Mouse (Mus musculus): ENCODE measurements at regions not wholly inside any gene's neighbourhood (a gene's known extent, or its start where the extent isn't known, plus 50 kb on each side); places are given as distances from the start of the nearest gene placed in this dataset.

- ATAC-seq (replicated peaks; ENCODE audit: low FRiP score, poor library complexity, severe bottlenecking) = no peak
Observed at GRCm38 (mm10) chr17:27364899-27365298, 156.3 kb downstream of the Grm4 start.

- ATAC-seq (replicated peaks; ENCODE audit: low FRiP score, poor library complexity, severe bottlenecking) = no peak
Observed at GRCm38 (mm10) chr17:27364338-27364737, 156.9 kb downstream of the Grm4 start.

- no peak for ATAC-seq (replicated peaks; ENCODE audit: low FRiP score, poor library complexity, severe bottlenecking)
Observed at GRCm38 (mm10) chr17:27363911-27364310, 157.3 kb downstream of the Grm4 start.

DNA sequence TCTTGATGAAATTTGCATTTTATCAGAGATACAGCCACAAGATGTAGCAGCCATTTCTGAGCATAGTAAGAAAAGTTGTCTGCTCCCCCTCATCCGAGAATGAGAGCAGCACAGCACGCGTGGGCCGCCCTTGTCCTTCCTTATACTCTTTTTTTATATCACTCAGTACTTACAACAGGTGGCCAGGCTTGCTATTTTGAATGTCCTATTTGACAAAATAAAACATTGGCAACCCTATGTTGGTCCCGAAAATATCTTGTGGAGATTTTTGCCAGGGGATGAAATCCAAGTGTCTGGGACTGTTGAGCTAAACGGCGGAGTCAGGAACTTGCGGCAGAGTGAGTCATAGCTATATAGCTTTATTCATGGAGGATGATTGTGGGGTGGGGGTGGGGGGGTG lies 158.0 kb upstream of the Lemd2 start:
- ATAC-seq (replicated peaks; ENCODE audit: low FRiP score, poor library complexity, severe bottlenecking) = no peak

DNA sequence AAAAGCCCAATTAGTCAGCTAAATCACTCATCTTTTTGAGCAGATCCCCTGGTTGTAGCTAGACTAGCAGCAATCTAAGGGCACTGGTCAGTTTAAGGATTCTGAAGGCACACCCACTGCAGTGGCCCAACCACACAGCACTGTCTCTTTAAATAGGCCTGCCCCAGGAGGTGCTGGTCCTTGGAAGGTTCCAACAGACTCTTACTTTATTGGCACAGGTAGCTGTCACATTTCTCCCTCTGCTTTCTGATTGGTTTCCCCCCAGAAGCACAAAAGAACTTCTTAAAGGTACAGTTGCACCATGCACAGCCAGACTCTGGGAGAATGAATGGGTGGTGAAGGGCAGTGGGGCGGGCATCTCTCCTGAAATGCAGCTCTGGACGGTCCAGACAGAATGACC lies 157.1 kb upstream of the Lemd2 start:
- ATAC-seq (replicated peaks; ENCODE audit: low FRiP score, poor library complexity, severe bottlenecking) = no peak

GRCm38 (mm10) chr17:27356862-27357261 lies 152.6 kb upstream of the Lemd2 start:
- ATAC-seq (replicated peaks; ENCODE audit: low FRiP score, poor library complexity, severe bottlenecking) = no peak

DNA sequence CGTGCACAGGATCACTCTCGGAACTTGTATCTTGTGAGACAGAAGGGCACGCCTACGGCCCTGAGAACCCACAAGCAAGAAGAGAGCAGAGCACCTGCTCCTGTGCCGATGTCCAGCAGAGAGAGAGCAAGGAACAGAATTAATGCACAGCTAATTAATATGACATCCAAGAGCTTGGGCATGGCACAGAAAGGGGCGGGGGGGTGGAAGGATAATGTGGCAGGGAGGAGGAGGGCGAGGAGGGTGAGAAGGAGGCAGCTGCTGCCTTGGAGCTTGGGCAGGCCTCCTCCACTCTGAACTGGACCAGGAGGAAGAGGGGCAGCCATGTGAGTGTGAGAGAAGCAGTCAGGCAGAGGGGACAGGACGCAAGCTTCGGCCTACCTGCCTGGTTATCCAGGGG lies 151.4 kb upstream of the Lemd2 start:
- no peak for ATAC-seq (replicated peaks; ENCODE audit: low FRiP score, poor library complexity, severe bottlenecking)

DNA sequence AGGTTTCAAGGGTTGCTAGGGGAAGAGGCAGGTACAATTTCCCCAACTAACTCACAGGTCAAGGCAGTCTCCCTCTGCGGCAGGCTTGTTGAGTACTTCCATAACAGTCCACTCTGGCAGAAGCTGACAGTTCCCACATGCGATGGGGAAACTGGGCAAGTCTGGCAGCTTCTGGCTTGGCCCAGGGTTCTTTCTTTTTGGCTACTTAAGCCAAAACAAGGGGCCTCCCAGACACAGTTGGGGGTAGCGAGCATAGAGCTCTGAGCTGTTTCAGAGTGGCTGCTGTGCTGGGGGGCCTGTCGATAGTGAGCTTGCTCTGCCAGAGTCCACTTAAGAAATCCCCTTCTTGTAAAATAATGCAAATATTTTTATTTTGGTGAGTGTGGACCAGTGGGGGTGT lies 150.8 kb upstream of the Lemd2 start:
- ATAC-seq (replicated peaks; ENCODE audit: low FRiP score, poor library complexity, severe bottlenecking) = no peak

DNA sequence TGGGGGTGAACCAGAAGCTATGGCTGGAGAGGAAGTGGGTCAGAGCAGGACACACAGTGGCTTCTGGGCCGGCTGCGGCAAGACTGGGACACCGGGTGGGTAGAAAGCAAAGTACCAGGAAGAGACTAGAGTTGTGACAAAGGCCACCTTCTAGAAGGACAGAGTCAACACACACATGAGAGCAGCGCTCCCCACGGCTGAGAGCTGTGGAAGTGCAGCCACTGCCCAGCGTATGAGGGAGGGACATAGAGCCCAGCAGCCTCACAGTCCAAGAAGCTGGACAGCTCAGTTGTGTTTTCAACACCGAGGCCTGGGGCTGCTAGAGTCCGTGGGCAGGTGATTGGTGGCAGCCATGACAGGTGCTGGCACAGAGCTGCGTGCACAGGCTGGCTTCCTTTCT lies 145.6 kb upstream of the Lemd2 start:
- ATAC-seq (replicated peaks; ENCODE audit: low FRiP score, poor library complexity, severe bottlenecking) = no peak

DNA sequence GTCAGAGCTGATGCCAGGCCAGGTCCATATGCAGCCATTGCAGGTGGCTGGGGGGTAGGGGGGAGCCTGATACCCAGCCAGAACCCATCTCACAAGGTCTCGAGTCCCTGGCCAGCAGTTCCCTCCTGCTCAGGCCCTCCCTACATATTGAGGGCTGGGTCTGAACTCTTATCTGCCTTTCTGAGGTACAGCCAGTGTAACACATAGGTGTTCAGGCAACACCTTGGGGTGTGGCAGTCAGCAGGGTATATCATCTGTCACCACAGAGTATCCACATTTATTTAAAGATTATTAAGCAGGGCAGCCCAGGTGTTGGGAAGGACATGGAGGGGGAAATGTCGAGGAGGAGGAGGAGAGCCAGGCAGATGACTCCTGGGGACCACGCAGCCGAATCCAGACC lies 145.2 kb upstream of the Lemd2 start:
- ATAC-seq (replicated peaks; ENCODE audit: low FRiP score, poor library complexity, severe bottlenecking) = no peak

GRCm38 (mm10) chr17:27341952-27342890 lies 138.0 kb upstream of the Lemd2 start:
- no peak for ATAC-seq (replicated peaks; ENCODE audit: low FRiP score, poor library complexity, severe bottlenecking)

GRCm38 (mm10) chr17:27339823-27340222 lies 135.6 kb upstream of the Lemd2 start:
- ATAC-seq (replicated peaks; ENCODE audit: low FRiP score, poor library complexity, severe bottlenecking) = no peak

GRCm38 (mm10) chr17:27339261-27339660 lies 135.0 kb upstream of the Lemd2 start:
- no peak for ATAC-seq (replicated peaks; ENCODE audit: low FRiP score, poor library complexity, severe bottlenecking)

- ATAC-seq (replicated peaks; ENCODE audit: low FRiP score, poor library complexity, severe bottlenecking) = no peak
Observed at GRCm38 (mm10) chr17:27335621-27336020, 131.4 kb upstream of the Lemd2 start.

DNA sequence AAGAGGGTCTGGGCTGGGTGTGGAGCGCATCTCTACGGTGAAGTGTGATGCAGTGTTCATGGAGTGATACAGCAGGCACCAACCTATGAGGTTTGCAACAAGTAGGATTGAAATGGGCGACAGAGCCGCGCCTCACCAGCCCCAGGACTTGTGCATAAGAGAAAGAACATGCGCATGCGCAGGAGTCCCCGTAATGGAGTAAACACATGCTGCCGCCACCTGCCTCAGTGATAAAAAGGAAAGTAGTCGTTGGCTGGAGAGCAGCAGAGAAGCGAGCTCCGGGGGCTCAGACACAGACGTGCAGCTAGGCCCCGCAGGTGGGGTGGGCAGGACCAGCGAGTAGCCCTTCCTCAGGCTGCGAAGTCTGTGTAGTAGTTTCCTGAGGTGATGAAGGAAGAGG lies 129.3 kb upstream of the Lemd2 start:
- no peak for ATAC-seq (replicated peaks; ENCODE audit: low FRiP score, poor library complexity, severe bottlenecking)

DNA sequence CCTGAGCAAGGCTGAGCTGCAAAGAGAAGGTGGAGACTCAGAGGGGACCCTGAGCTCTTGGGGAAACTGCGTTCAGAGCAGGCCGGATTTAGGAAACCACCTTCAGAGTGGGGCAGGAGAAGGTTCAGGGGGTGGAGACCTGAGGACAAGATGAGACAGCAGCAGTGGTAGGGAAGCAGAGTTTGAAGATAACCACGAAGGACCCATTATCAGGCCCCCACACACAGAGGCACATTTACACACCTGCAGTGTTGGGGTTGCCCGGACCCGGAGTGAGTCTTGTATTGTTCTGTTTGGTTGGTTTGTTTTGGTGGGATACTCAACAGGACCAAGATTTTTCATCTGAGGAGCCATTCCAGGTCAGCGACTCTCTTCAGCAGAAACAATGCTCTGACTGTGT lies 128.9 kb upstream of the Lemd2 start:
- no peak for ATAC-seq (replicated peaks; ENCODE audit: low FRiP score, poor library complexity, severe bottlenecking)

GRCm38 (mm10) chr17:27332076-27332475 lies 127.8 kb upstream of the Lemd2 start:
- ATAC-seq (replicated peaks; ENCODE audit: low FRiP score, poor library complexity, severe bottlenecking) = no peak

- ATAC-seq (replicated peaks; ENCODE audit: low FRiP score, poor library complexity, severe bottlenecking) = no peak
Observed at GRCm38 (mm10) chr17:27331630-27332029, 127.4 kb upstream of the Lemd2 start.

- no peak for ATAC-seq (replicated peaks; ENCODE audit: low FRiP score, poor library complexity, severe bottlenecking)
Observed at GRCm38 (mm10) chr17:27329791-27330190, 125.5 kb upstream of the Lemd2 start.

GRCm38 (mm10) chr17:27329183-27329582 lies 124.9 kb upstream of the Lemd2 start:
- ATAC-seq (replicated peaks; ENCODE audit: low FRiP score, poor library complexity, severe bottlenecking) = no peak

- peak; percentile 51 for ATAC-seq (replicated peaks; ENCODE audit: low FRiP score, poor library complexity, severe bottlenecking)
Observed at GRCm38 (mm10) chr17:27325002-27325460, 120.8 kb upstream of the Lemd2 start.

DNA sequence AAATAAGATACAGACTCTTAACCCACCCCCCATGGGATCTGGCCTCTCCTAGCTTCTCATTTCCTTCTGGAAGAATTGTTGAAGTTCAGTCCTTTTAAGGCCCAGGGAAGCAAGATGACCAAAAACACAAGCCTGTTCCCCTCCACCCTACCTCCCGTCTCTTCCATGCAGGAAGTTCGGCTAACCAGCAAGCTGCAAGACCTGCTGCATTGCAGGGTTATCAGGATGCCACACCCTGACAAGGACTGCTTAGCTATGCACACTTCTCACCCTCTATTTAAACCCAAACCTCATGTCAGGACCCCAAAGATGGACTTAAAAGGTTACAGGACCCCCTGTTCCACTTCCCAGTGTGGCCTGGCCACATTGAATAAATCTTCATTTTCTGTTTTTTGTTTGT lies 119.2 kb upstream of the Lemd2 start:
- no peak for ATAC-seq (replicated peaks; ENCODE audit: low FRiP score, poor library complexity, severe bottlenecking)

All from erythroid progenitor cell, adult 5-6 weeks (primary cell).